Mouse (Mus musculus) forebrain, embryonic 11.5 days (tissue): ENCODE results near the gene Uqcc2. TPM values are rescaled to one million over a fixed set of nuclear protein-coding genes. Genes with fewer than 3 reads are reported as not detected.
A peak's percentile ranks its signal among the peaks of the same experiment; 100 is the strongest.

ENCODE experiments used
- ATAC-seq: fragments of 200-750 bp; cut with Nextera tagmentation; replicated peaks from 2 replicates; pipeline ENCODE4 v1.8.0; 2017; ENCODE audit warnings: moderate TSS enrichment; ENCODE audit not compliant: low FRiP score
- DNase-seq: peaks from one replicate; pipeline ENCODE4 v3.0.0-alpha.2; 2017; ENCODE audit warnings: low spot score
- H3K27ac ChIP-seq: fragments of 300-500 bp; sonication (generic); 2 replicates; pipeline ENCODE4 v1.5.1; 2014; ENCODE audit warnings: low read depth, low read length
- H3K27me3 ChIP-seq: fragments of 300-500 bp; sonication (generic); 2 replicates; pipeline ENCODE4 v1.6.1; 2014; ENCODE audit warnings: mild to moderate bottlenecking, low read length, mixed read lengths; ENCODE audit not compliant: control insufficient read depth, insufficient read depth
- H3K36me3 ChIP-seq: fragments of 300-500 bp; sonication (generic); 2 replicates; pipeline ENCODE4 v1.6.1; 2014; ENCODE audit warnings: mild to moderate bottlenecking, low read length, moderate library complexity, mixed read lengths; ENCODE audit not compliant: control insufficient read depth, insufficient read depth
- H3K4me1 ChIP-seq: fragments of 300-500 bp; sonication (generic); replicated peaks from 2 replicates; pipeline ENCODE4 v1.6.1; 2014; ENCODE audit warnings: low read length, mixed read lengths; ENCODE audit not compliant: control insufficient read depth, insufficient read depth
- H3K4me2 ChIP-seq: fragments of 300-500 bp; sonication (generic); 2 replicates; pipeline ENCODE4 v1.6.1; 2014; ENCODE audit warnings: low read depth, mild to moderate bottlenecking, low read length, moderate library complexity, mixed read lengths; ENCODE audit not compliant: severe bottlenecking
- H3K4me3 ChIP-seq: fragments of 300-500 bp; sonication (generic); 2 replicates; pipeline ENCODE4 v1.5.1; 2014; ENCODE audit warnings: low read depth, low read length
- H3K9ac ChIP-seq: fragments of 300-500 bp; sonication (generic); 2 replicates; pipeline ENCODE4 v1.6.1; 2014; ENCODE audit warnings: low read length
- H3K9me3 ChIP-seq: fragments of 300-500 bp; sonication (generic); 2 replicates; pipeline ENCODE4 v1.6.1; 2016; ENCODE audit warnings: low read length, mixed read lengths; ENCODE audit not compliant: control insufficient read depth
- WGBS: fragments of 180-500 bp; shearing (Covaris S2); extraction: QIAGEN DNeasy Blood & Tissue Kit; methylation state at CpG from one replicate; pipeline ENCODE4 v1.1.7; 2014; 5-methylcytosine and 5-hydroxymethylcytosine counted together
- polyA plus RNA-seq: library from polyadenylated mRNA; unstranded; fragments of >200 nt; fragmentation: Nextera tagmentation; extraction: Ambion mirVana; gene quantifications from 2 replicates; pipeline ENCODE4 v1.2.1, GENCODE M21; 2014

Uqcc2 gene
- polyA plus RNA-seq, 1 experiment from 2014 or later: 330 TPM

- 59% methylated on average over 9 of the region's 9 CpGs for WGBS
- Histone ChIP-seq H3K4me2 (no peak overlapping the region), H3K27ac (no peak overlapping the region), H3K27me3 (no peaks in the 10 kb centered on the region), H3K4me3 (no peak overlapping the region), H3K4me1 (peaks cover 10% of the 10 kb centered on the region), H3K36me3 (no peaks in the 10 kb centered on the region), H3K9me3 (no peaks in the 10 kb centered on the region), H3K9ac (no peak overlapping the region)
- ATAC-seq (no peak), DNase-seq (no peak)
These were observed 4.7 kb upstream of the Uqcc2 start for GRCm38 (mm10) chr17:27138396-27138795.

- ATAC-seq (no peak), DNase-seq (no peak)
- Histone ChIP-seq H3K27me3 (no peaks in the 10 kb centered on the region), H3K36me3 (no peaks in the 10 kb centered on the region), H3K27ac (no peak overlapping the region), H3K4me3 (no peak overlapping the region), H3K4me2 (no peak overlapping the region), H3K9me3 (no peaks in the 10 kb centered on the region), H3K4me1 (peaks cover 18% of the 10 kb centered on the region), H3K9ac (no peak overlapping the region)
- 23% methylated on average over 3 of the region's 3 CpGs for WGBS
These were observed 999 bp upstream of the Uqcc2 start for GRCm38 (mm10) chr17:27134715-27135114.

- peak; percentile 9; the same call in 1 of the 2 replicates for ATAC-seq
- H3K27ac ChIP-seq: no peak overlapping the region
- peaks cover 18% of the 10 kb centered on the region for H3K4me1 ChIP-seq
- peak overlapping the region; percentile 64 for H3K4me3 ChIP-seq
- H3K4me2 ChIP-seq: peak overlapping the region; percentile 49
- DNase-seq: no peak
- H3K9ac ChIP-seq: peak overlapping the region; percentile 79
- no peaks in the 10 kb centered on the region for H3K27me3 ChIP-seq
- no peaks in the 10 kb centered on the region for H3K36me3 ChIP-seq
- WGBS: 40% methylated on average over 9 of the region's 9 CpGs
- H3K9me3 ChIP-seq: no peaks in the 10 kb centered on the region
These were observed 471 bp upstream of the Uqcc2 start for GRCm38 (mm10) chr17:27134187-27134586.

- Histone ChIP-seq H3K27ac (no peak overlapping the region), H3K9me3 (no peaks in the 10 kb centered on the region), H3K36me3 (no peaks in the 10 kb centered on the region), H3K4me1 (peaks cover 12% of the 10 kb centered on the region), H3K27me3 (no peaks in the 10 kb centered on the region), H3K4me2 (no peak overlapping the region), H3K9ac (no peak overlapping the region), H3K4me3 (no peak overlapping the region)
- no peak for DNase-seq
- ATAC-seq: no peak
- WGBS: 85% methylated on average over 10 of the region's 10 CpGs
These were observed 1.5 kb downstream of the Uqcc2 start for GRCm38 (mm10) chr17:27132238-27132637.

- no peaks in the 10 kb centered on the region for H3K27me3 ChIP-seq
- H3K9ac ChIP-seq: no peak overlapping the region
- H3K4me1 ChIP-seq: peaks cover 12% of the 10 kb centered on the region
- H3K36me3 ChIP-seq: no peaks in the 10 kb centered on the region
- ATAC-seq (no peak), DNase-seq (no peak)
- 84% methylated on average over 10 of the region's 10 CpGs for WGBS
- no peak overlapping the region for H3K4me2 ChIP-seq
- no peak overlapping the region for H3K4me3 ChIP-seq
- H3K27ac ChIP-seq: no peak overlapping the region
- H3K9me3 ChIP-seq: no peaks in the 10 kb centered on the region
These were observed 2.5 kb downstream of the Uqcc2 start for GRCm38 (mm10) chr17:27131240-27131665.

- H3K9ac ChIP-seq: no peak overlapping the region
- no peaks in the 10 kb centered on the region for H3K27me3 ChIP-seq
- H3K9me3 ChIP-seq: no peaks in the 10 kb centered on the region
- ATAC-seq: no peak
- H3K27ac ChIP-seq: no peak overlapping the region
- DNase-seq: no peak
- 60% methylated on average over 9 of the region's 9 CpGs for WGBS
- no peaks in the 10 kb centered on the region for H3K36me3 ChIP-seq
- H3K4me1 ChIP-seq: peaks cover 12% of the 10 kb centered on the region
- no peak overlapping the region for H3K4me2 ChIP-seq
- no peak overlapping the region for H3K4me3 ChIP-seq
These were observed 3.5 kb downstream of the Uqcc2 start for GRCm38 (mm10) chr17:27130246-27130645.

GRCm38 (mm10) chr17:27129819-27130218 is 3.9 kb downstream of the Uqcc2 start:
- H3K4me2 ChIP-seq: no peak overlapping the region

GRCm38 (mm10) chr17:27129291-27129690 is 4.4 kb downstream of the Uqcc2 start:
- H3K36me3 ChIP-seq: no peaks in the 10 kb centered on the region
- WGBS: 86% methylated on average over 13 of the region's 13 CpGs
- peaks cover 12% of the 10 kb centered on the region for H3K4me1 ChIP-seq

More at GRCm38 (mm10) chr17:27129819-27130218, 3.9 kb downstream of the Uqcc2 start:
- no peak for DNase-seq
- no peak for ATAC-seq
- H3K9ac ChIP-seq: no peak overlapping the region; the same call in 1 of the 2 replicates
- H3K4me1 ChIP-seq: peaks cover 12% of the 10 kb centered on the region
- H3K9me3 ChIP-seq: no peaks in the 10 kb centered on the region
- H3K36me3 ChIP-seq: no peaks in the 10 kb centered on the region
- no peak overlapping the region for H3K4me3 ChIP-seq
- WGBS: 89% methylated on average over 7 of the region's 7 CpGs
- no peak overlapping the region for H3K27ac ChIP-seq
- H3K27me3 ChIP-seq: no peaks in the 10 kb centered on the region

GRCm38 (mm10) chr17:27128189-27128588 is 5.5 kb downstream of the Uqcc2 start:
- Histone ChIP-seq H3K4me2 (no peak overlapping the region), H3K4me1 (peaks cover 8% of the 10 kb centered on the region), H3K27me3 (no peaks in the 10 kb centered on the region), H3K9me3 (no peaks in the 10 kb centered on the region), H3K9ac (no peak overlapping the region), H3K4me3 (no peak overlapping the region), H3K36me3 (no peaks in the 10 kb centered on the region), H3K27ac (no peak overlapping the region)
- ATAC-seq (no peak), DNase-seq (no peak)
- WGBS: 91% methylated on average over 5 of the region's 5 CpGs

More at GRCm38 (mm10) chr17:27129291-27129690, 4.4 kb downstream of the Uqcc2 start:
- Histone ChIP-seq H3K4me3 (no peak overlapping the region), H3K4me2 (no peak overlapping the region), H3K27me3 (no peaks in the 10 kb centered on the region), H3K9me3 (no peaks in the 10 kb centered on the region), H3K27ac (no peak overlapping the region), H3K9ac (no peak overlapping the region; the same call in 1 of the 2 replicates)
- DNase-seq: no peak
- ATAC-seq: no peak
